Mouse (Mus musculus) thymus, adult 2 months (tissue): ENCODE measurements around the gene Tapbp.

ENCODE experiments used
- CTCF ChIP-seq: fragments of 200-500 bp; IDR thresholded peaks from 2 replicates; pipeline ENCODE4 v1.5.1; 2012; ENCODE audit warnings: mild to moderate bottlenecking, control low read depth, low read length, moderate library complexity, borderline replicate concordance; ENCODE audit not compliant: control insufficient read depth, poor library complexity, insufficient read depth; ENCODE audit errors: extremely low read depth
- POLR2A ChIP-seq: fragments of 200-500 bp; IDR thresholded peaks from 2 replicates; pipeline ENCODE4 v1.6.1; 2012; ENCODE audit warnings: mild to moderate bottlenecking, low read length, control low read depth, moderate library complexity; ENCODE audit not compliant: control insufficient read depth, poor library complexity, insufficient read depth; ENCODE audit errors: extremely low read depth

DNA sequence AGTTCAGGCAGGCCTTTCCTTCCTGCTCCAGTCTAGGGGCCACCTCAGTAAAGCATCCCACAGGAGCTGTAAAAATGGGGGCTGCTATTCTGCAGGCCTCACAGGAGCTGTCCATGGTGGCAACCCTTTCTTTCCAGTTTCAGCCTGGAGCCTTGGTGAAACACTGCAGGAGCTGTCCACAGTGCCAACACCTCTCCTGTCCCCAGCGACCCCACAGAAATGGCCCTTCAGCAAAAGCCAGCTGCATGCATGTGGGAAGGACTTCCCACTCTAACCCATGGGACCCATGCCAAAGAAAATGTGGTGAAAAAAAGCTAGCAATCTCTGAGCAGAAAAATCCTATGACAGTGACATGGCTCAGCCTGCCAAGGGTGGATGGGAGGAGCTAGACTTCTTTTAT is 57.0 kb downstream of the Tapbp start:
- no peak for TF ChIP-seq CTCF
- no peak for TF ChIP-seq POLR2A
